Mouse (Mus musculus): ENCODE measurements around the gene Gpatch3. TPM values are rescaled to one million over a fixed set of nuclear protein-coding genes. Genes with fewer than 3 reads are reported as not detected.
A peak's percentile ranks its signal among the peaks of the same experiment; 100 is the strongest.

Gpatch3 gene
- polyA plus RNA-seq (2014; fragmentation: Nextera tagmentation; extraction: Ambion mirVana), result 9.0 and 10.3 TPM in 2 replicates

GRCm38 (mm10) chr4:133574070-133574842 is at the start of gene Gpatch3:
TSS of gene Gpatch3 (plus strand) at chr4:133574745.
- Histone ChIP-seq H3K36me3 (ENCODE audit: control insufficient read depth, insufficient read depth, low read length) (no peaks in the 10 kb centered on the region), H3K27ac (replicated peaks; ENCODE audit: low read depth, low read length) (peak within 1 kb of the TSS; percentile 73), H3K9me3 (ENCODE audit: control insufficient read depth, low read length) (no peaks in the 10 kb centered on the region), H3K4me1 (ENCODE audit: control insufficient read depth, insufficient read depth, low read length) (peaks cover 2% of the 10 kb centered on the region; the same call in 1 of the 2 replicates), H3K4me2 (ENCODE audit: low read depth, severe bottlenecking) (peak within 1 kb of the TSS; percentile 88), H3K4me3 (ENCODE audit: low read depth, low read length) (peak within 1 kb of the TSS; percentile 100), H3K9ac (ENCODE audit: low read length) (peak within 1 kb of the TSS; percentile 90), H3K27me3 (ENCODE audit: control insufficient read depth, insufficient read depth, low read length) (no peaks in the 10 kb centered on the region)
- 9% methylated on average over 44 of the region's 44 CpGs for WGBS
- DNase-seq (ENCODE audit: low spot score) (peak; percentile 95), ATAC-seq (ENCODE audit: insufficient number of reproducible peaks, low FRiP score, low TSS enrichment, low read depth) (peak; percentile 86)

DNA sequence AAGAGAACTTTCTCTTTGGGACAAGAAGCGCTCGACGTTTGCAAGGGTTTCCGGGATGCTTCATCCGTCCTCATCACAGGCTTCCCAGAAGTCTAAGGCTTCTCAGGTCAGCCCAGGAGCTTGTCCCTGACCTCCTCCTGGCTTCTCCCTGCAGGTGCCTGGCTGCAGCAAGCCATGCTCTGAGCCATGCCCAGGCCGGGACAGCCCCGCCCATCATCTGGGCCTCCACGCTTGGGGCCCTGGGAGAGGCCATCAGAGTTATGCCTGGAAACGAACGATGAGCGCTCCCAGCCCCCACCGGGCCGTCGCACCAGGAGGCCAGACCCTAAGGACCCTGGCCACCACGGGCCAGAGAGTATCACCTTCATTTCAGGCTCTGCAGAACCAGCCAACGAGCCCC is 46.8 kb upstream of the Gpatch3 start:
- no peaks in the 10 kb centered on the region for H3K4me1 ChIP-seq (ENCODE audit: control insufficient read depth, insufficient read depth, low read length)
- H3K4me3 ChIP-seq (ENCODE audit: low read depth, low read length), result no peak overlapping the region
- no peak for DNase-seq (ENCODE audit: low spot score)
- H3K27me3 ChIP-seq (ENCODE audit: control insufficient read depth, insufficient read depth, low read length), result no peaks in the 10 kb centered on the region
- no peak overlapping the region for H3K9ac ChIP-seq (ENCODE audit: low read length)
- H3K36me3 ChIP-seq (ENCODE audit: control insufficient read depth, insufficient read depth, low read length), result peaks cover 18% of the 10 kb centered on the region; the same call in 1 of the 2 replicates
- ATAC-seq (ENCODE audit: insufficient number of reproducible peaks, low FRiP score, low TSS enrichment, low read depth), result no peak
- H3K4me2 ChIP-seq (ENCODE audit: low read depth, severe bottlenecking), result no peak overlapping the region
- WGBS, result 74% methylated on average over 16 of the region's 16 CpGs
- no peaks in the 10 kb centered on the region for H3K9me3 ChIP-seq (ENCODE audit: control insufficient read depth, low read length)
- no peak overlapping the region for H3K27ac ChIP-seq (replicated peaks; ENCODE audit: low read depth, low read length)

- Histone ChIP-seq H3K4me3 (ENCODE audit: low read depth, low read length) (no peak overlapping the region), H3K27me3 (ENCODE audit: control insufficient read depth, insufficient read depth, low read length) (no peaks in the 10 kb centered on the region)
- no peak for ATAC-seq (ENCODE audit: insufficient number of reproducible peaks, low FRiP score, low TSS enrichment, low read depth)
These were observed 41.8 kb upstream of the Gpatch3 start for GRCm38 (mm10) chr4:133532777-133533176.

GRCm38 (mm10) chr4:133536081-133536480 is 38.5 kb upstream of the Gpatch3 start:
- Histone ChIP-seq H3K36me3 (ENCODE audit: control insufficient read depth, insufficient read depth, low read length) (peaks cover 49% of the 10 kb centered on the region), H3K4me1 (ENCODE audit: control insufficient read depth, insufficient read depth, low read length) (no peaks in the 10 kb centered on the region), H3K4me2 (ENCODE audit: low read depth, severe bottlenecking) (no peak overlapping the region), H3K27me3 (ENCODE audit: control insufficient read depth, insufficient read depth, low read length) (no peaks in the 10 kb centered on the region), H3K9ac (ENCODE audit: low read length) (no peak overlapping the region), H3K9me3 (ENCODE audit: control insufficient read depth, low read length) (no peaks in the 10 kb centered on the region), H3K4me3 (ENCODE audit: low read depth, low read length) (no peak overlapping the region), H3K27ac (replicated peaks; ENCODE audit: low read depth, low read length) (no peak overlapping the region)
- no peak for DNase-seq (ENCODE audit: low spot score)
- WGBS, result 86% methylated on average over 3 of the region's 3 CpGs
- ATAC-seq (ENCODE audit: insufficient number of reproducible peaks, low FRiP score, low TSS enrichment, low read depth), result no peak

More at GRCm38 (mm10) chr4:133532777-133533176, 41.8 kb upstream of the Gpatch3 start:
- DNase-seq (ENCODE audit: low spot score), result no peak
- Histone ChIP-seq H3K27ac (replicated peaks; ENCODE audit: low read depth, low read length) (no peak overlapping the region), H3K36me3 (ENCODE audit: control insufficient read depth, insufficient read depth, low read length) (peaks cover 43% of the 10 kb centered on the region), H3K4me1 (ENCODE audit: control insufficient read depth, insufficient read depth, low read length) (no peaks in the 10 kb centered on the region), H3K4me2 (ENCODE audit: low read depth, severe bottlenecking) (no peak overlapping the region), H3K9me3 (ENCODE audit: control insufficient read depth, low read length) (no peaks in the 10 kb centered on the region), H3K9ac (ENCODE audit: low read length) (no peak overlapping the region)
- whole genome bisulfite sequencing, result 90% methylated on average over 3 of the region's 3 CpGs

- Histone ChIP-seq H3K4me3 (ENCODE audit: low read depth, low read length) (no peak overlapping the region), H3K27ac (replicated peaks; ENCODE audit: low read depth, low read length) (no peak overlapping the region), H3K9ac (ENCODE audit: low read length) (no peak overlapping the region), H3K27me3 (ENCODE audit: control insufficient read depth, insufficient read depth, low read length) (no peaks in the 10 kb centered on the region), H3K36me3 (ENCODE audit: control insufficient read depth, insufficient read depth, low read length) (peaks cover 49% of the 10 kb centered on the region), H3K4me2 (ENCODE audit: low read depth, severe bottlenecking) (no peak overlapping the region), H3K4me1 (ENCODE audit: control insufficient read depth, insufficient read depth, low read length) (no peaks in the 10 kb centered on the region), H3K9me3 (ENCODE audit: control insufficient read depth, low read length) (no peaks in the 10 kb centered on the region)
- WGBS, result 87% methylated on average over 5 of the region's 5 CpGs
- DNase-seq (ENCODE audit: low spot score) (no peak), ATAC-seq (ENCODE audit: insufficient number of reproducible peaks, low FRiP score, low TSS enrichment, low read depth) (no peak)
These were observed 37.9 kb upstream of the Gpatch3 start for GRCm38 (mm10) chr4:133536652-133537051.

GRCm38 (mm10) chr4:133545272-133546231 is 29.0 kb upstream of the Gpatch3 start, which contains the start of gene Nudc:
TSS of gene Nudc (minus strand) at chr4:133545996.
- Histone ChIP-seq H3K4me3 (ENCODE audit: low read depth, low read length) (peak within 1 kb of the TSS; percentile 78), H3K9ac (ENCODE audit: low read length) (peak within 1 kb of the TSS; percentile 91), H3K36me3 (ENCODE audit: control insufficient read depth, insufficient read depth, low read length) (peaks cover 6% of the 10 kb centered on the region; the same call in 1 of the 2 replicates), H3K27me3 (ENCODE audit: control insufficient read depth, insufficient read depth, low read length) (no peaks in the 10 kb centered on the region), H3K27ac (replicated peaks; ENCODE audit: low read depth, low read length) (peak within 1 kb of the TSS; percentile 50; the same call in 1 of the 2 replicates), H3K9me3 (ENCODE audit: control insufficient read depth, low read length) (no peaks in the 10 kb centered on the region), H3K4me1 (ENCODE audit: control insufficient read depth, insufficient read depth, low read length) (peaks cover 5% of the 10 kb centered on the region; the same call in 1 of the 2 replicates), H3K4me2 (ENCODE audit: low read depth, severe bottlenecking) (peak within 1 kb of the TSS; percentile 71)
- DNase-seq (ENCODE audit: low spot score) (peak; percentile 97), ATAC-seq (ENCODE audit: insufficient number of reproducible peaks, low FRiP score, low TSS enrichment, low read depth) (peak; percentile 94)
- WGBS, result under 1% methylated on average over 67 of the region's 77 CpGs

DNA sequence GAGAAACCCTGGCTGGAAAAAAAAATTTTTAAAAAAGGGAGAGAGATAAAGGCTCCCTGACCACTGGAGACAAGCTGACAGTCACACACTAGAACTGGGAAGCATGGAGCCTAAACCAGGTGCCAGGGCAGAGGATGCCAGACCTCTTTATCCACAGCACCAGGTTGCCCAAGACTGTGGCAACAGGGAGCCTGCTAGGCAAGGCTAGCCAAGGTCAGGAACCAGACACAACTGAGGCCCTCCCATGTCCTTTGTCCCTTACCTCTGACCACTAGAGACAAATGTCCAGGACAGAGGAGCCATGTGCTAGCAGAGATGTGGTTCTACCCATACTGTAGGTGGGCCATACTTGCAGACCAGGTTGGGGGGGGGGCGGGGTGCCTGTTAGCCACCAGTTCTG is 22.5 kb upstream of the Gpatch3 start:
- 82% methylated on average over 1 of the region's 1 CpGs for WGBS
- H3K4me1 ChIP-seq (ENCODE audit: control insufficient read depth, insufficient read depth, low read length), result no peaks in the 10 kb centered on the region

GRCm38 (mm10) chr4:133552768-133553447 is 21.6 kb upstream of the Gpatch3 start, which contains the start of gene Nr0b2:
TSS of gene Nr0b2 (plus strand) at chr4:133553376.
- ATAC-seq (ENCODE audit: insufficient number of reproducible peaks, low FRiP score, low TSS enrichment, low read depth) (no peak), DNase-seq (ENCODE audit: low spot score) (no peak)
- Histone ChIP-seq H3K4me3 (ENCODE audit: low read depth, low read length) (no peak within 1 kb of the TSS), H3K4me1 (ENCODE audit: control insufficient read depth, insufficient read depth, low read length) (no peaks in the 10 kb centered on the region), H3K36me3 (ENCODE audit: control insufficient read depth, insufficient read depth, low read length) (no peaks in the 10 kb centered on the region), H3K27ac (replicated peaks; ENCODE audit: low read depth, low read length) (no peak within 1 kb of the TSS), H3K4me2 (ENCODE audit: low read depth, severe bottlenecking) (no peak within 1 kb of the TSS), H3K9ac (ENCODE audit: low read length) (no peak within 1 kb of the TSS), H3K9me3 (ENCODE audit: control insufficient read depth, low read length) (no peaks in the 10 kb centered on the region), H3K27me3 (ENCODE audit: control insufficient read depth, insufficient read depth, low read length) (no peaks in the 10 kb centered on the region)
- WGBS, result 75% methylated on average over 10 of the region's 10 CpGs

More for the DNA sequence above, 22.5 kb upstream of the Gpatch3 start:
- no peaks in the 10 kb centered on the region for H3K36me3 ChIP-seq (ENCODE audit: control insufficient read depth, insufficient read depth, low read length)
- no peak overlapping the region for H3K27ac ChIP-seq (replicated peaks; ENCODE audit: low read depth, low read length)
- H3K4me2 ChIP-seq (ENCODE audit: low read depth, severe bottlenecking), result no peak overlapping the region
- DNase-seq (ENCODE audit: low spot score) (no peak), ATAC-seq (ENCODE audit: insufficient number of reproducible peaks, low FRiP score, low TSS enrichment, low read depth) (no peak)
- no peak overlapping the region for H3K4me3 ChIP-seq (ENCODE audit: low read depth, low read length)
- no peaks in the 10 kb centered on the region for H3K27me3 ChIP-seq (ENCODE audit: control insufficient read depth, insufficient read depth, low read length)
- H3K9me3 ChIP-seq (ENCODE audit: control insufficient read depth, low read length), result no peaks in the 10 kb centered on the region
- no peak overlapping the region for H3K9ac ChIP-seq (ENCODE audit: low read length)

All from limb, embryonic 11.5 days (tissue).